Comparison of ENCODE assay signal across 13 mouse cellular contexts in the genomic region with DNA sequence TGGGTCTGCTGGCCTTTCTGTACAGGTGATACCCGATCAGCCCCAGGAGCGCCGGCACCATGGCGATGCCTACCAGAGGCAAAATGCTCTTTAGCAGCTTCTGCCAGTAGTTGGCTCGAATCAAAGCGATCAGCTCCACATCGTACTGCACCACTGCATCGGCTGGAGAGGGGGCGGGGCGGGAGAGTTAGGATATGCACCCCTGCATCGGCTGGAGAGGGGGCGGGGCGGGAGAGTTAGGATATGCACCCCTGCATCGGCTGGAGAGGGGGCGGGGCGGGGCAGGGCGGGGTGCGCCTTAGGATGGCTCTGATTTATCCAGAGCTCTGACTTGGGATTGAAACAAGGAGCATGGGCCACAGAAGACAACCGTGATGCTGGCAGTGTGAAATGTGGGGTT. TPM values are rescaled to one million over a fixed set of nuclear protein-coding genes. Genes with fewer than 3 reads are reported as not detected.
DNase-seq lines count a peak whose midpoint lies in the region; ATAC-seq and TF ChIP-seq lines count a peak whose summit lies in the region.
"Had no signal": no experiment of that assay in that cellular context is flagged by ENCODE, and none has a peak within 500 bp of the region (broad histone marks: within the 10 kb centered on the region; RNA-seq: fewer than 3 reads in every experiment).

No protein-coding gene starts in this region.

- H3K36me3 ChIP-seq in embryonic facial prominence, embryonic 14.5 days (ENCODE audit: control insufficient read depth, insufficient read depth, low read length), result no peaks in the 10 kb centered on the region
- no peaks in the 10 kb centered on the region for H3K36me3 ChIP-seq in midbrain, embryonic 14.5 days (ENCODE audit: control insufficient read depth, insufficient read depth, low read length)

- H3K9ac ChIP-seq in embryonic facial prominence, embryonic 14.5 days (ENCODE audit: low read depth, low read length), result no peak overlapping the region
- no peak overlapping the region for H3K9ac ChIP-seq in midbrain, embryonic 14.5 days (replicated peaks; ENCODE audit: low read length)

- H3K4me1 ChIP-seq in embryonic facial prominence, embryonic 14.5 days (ENCODE audit: control insufficient read depth, insufficient read depth, low read length), result peaks cover 15% of the 10 kb centered on the region
- peaks cover 6% of the 10 kb centered on the region for H3K4me1 ChIP-seq in midbrain, embryonic 14.5 days (ENCODE audit: control insufficient read depth, insufficient read depth, low read length)

- WGBS in embryonic facial prominence, embryonic 14.5 days, result 39% methylated on average over 18 of the region's 19 CpGs
- WGBS in midbrain, embryonic 14.5 days, result 25% methylated on average over 19 of the region's 19 CpGs

- no peak overlapping the region for H3K27ac ChIP-seq in embryonic facial prominence, embryonic 14.5 days (replicated peaks; ENCODE audit: low read depth, low read length)
- H3K27ac ChIP-seq in midbrain, embryonic 14.5 days (replicated peaks; ENCODE audit: low read depth, low read length), result no peak overlapping the region
- H3K27ac ChIP-seq in left cerebral cortex, adult 2 months, result no peak overlapping the region

- intact Hi-C loops in left cerebral cortex, adult 2 months (cut with DNase I), result no loop called here

- H3K27me3 ChIP-seq in embryonic facial prominence, embryonic 14.5 days (replicated peaks; ENCODE audit: control insufficient read depth, insufficient read depth, low read length), result no peaks in the 10 kb centered on the region
- peaks cover 17% of the 10 kb centered on the region; the same call in 1 of the 2 replicates for H3K27me3 ChIP-seq in midbrain, embryonic 14.5 days (ENCODE audit: control insufficient read depth, insufficient read depth, low read length)

- H3K4me3 ChIP-seq in embryonic facial prominence, embryonic 14.5 days (ENCODE audit: low read depth, low read length), result no peak overlapping the region
- no peak overlapping the region for H3K4me3 ChIP-seq in midbrain, embryonic 14.5 days (replicated peaks; ENCODE audit: low read depth, low read length)
- no peak overlapping the region for H3K4me3 ChIP-seq in left cerebral cortex, adult 2 months

- no peak for ATAC-seq in embryonic facial prominence, embryonic 14.5 days (ENCODE audit: low read depth)
- ATAC-seq in midbrain, embryonic 14.5 days (ENCODE audit: low FRiP score, low TSS enrichment), result no peak

- TF ChIP-seq CTCF in brain, embryonic 14.5 days (IDR thresholded peaks at IDR 0.05; ENCODE audit: borderline replicate concordance, extremely low read depth, insufficient read depth, insufficient read length), result no peak
- no peak for TF ChIP-seq CTCF in left cerebral cortex, adult 2 months (IDR thresholded peaks at IDR 0.05)

- H3K4me2 ChIP-seq in embryonic facial prominence, embryonic 14.5 days (ENCODE audit: low read depth, low read length), result peak overlapping the region; percentile 34
- peak overlapping the region; percentile 22 for H3K4me2 ChIP-seq in midbrain, embryonic 14.5 days (ENCODE audit: low read length)

- DNase-seq in kidney, postnatal 10 days, result peak; percentile 45
- DNase-seq in kidney, adult 11 months, result no peak
- DNase-seq in brain, embryonic 14.5 days (ENCODE audit: low read depth), result peak; percentile 22
- DNase-seq in embryonic facial prominence, embryonic 14.5 days (ENCODE audit: low spot score), result no peak
- DNase-seq in midbrain, embryonic 14.5 days, result no peak
- DNase-seq in left cerebral cortex, adult 18-20 months (ENCODE audit: low spot score in 2 of 2), result no peak
- DNase-seq in left cerebral cortex, adult 2 months (ENCODE audit: extremely low spot score in 1 of 2, low spot score in 2 of 2), result no peak
- DNase-seq: adrenal gland, adult 8-10 months; cerebellum, adult 11 months; gastrocnemius, postnatal 10 days had no signal

- TF ChIP-seq POLR2A in brain, embryonic 14.5 days (IDR thresholded peaks at IDR 0.05; ENCODE audit: borderline replicate concordance, extremely low read depth, insufficient read depth, insufficient read length, poor library complexity, severe bottlenecking), result no peak

- H3K9me3 ChIP-seq in embryonic facial prominence, embryonic 14.5 days (ENCODE audit: control insufficient read depth, low read length), result no peaks in the 10 kb centered on the region
- H3K9me3 ChIP-seq in midbrain, embryonic 14.5 days (ENCODE audit: control insufficient read depth, low read length), result no peaks in the 10 kb centered on the region
- H3K9me3 ChIP-seq: G1E had no signal

RNA-seq across cellular contexts. Expression of a gene that starts 3.6 kb away (rescaled TPM):
- polyA plus RNA-seq in brain, embryonic 14.5 days (2012; rRNA removed), result 4.7 and 5.9 TPM in 2 replicates
- 88.8 and 108 TPM in 2 replicates for polyA plus RNA-seq in embryonic facial prominence, embryonic 14.5 days (2014; fragmentation: Nextera tagmentation; extraction: Ambion mirVana)
- 1.7 and 3.8 TPM in 2 replicates for polyA plus RNA-seq in midbrain, embryonic 14.5 days (2014; fragmentation: Nextera tagmentation; extraction: Ambion mirVana)
- total RNA-seq in left cerebral cortex, adult 18-20 months (2021), result 1 to 10 TPM; 1.9 to 2.6 TPM
- total RNA-seq in left cerebral cortex, adult 2 months (2021), result 1 to 10 TPM; 1.9 TPM

RNA-seq across cellular contexts. Expression of a gene that starts 16.4 kb away (rescaled TPM):
- 1.7 and 3.2 TPM in 2 replicates for polyA plus RNA-seq in brain, embryonic 14.5 days (2012; rRNA removed)
- 1.7 and 3.9 TPM in 2 replicates for polyA plus RNA-seq in embryonic facial prominence, embryonic 14.5 days (2014; fragmentation: Nextera tagmentation; extraction: Ambion mirVana)
- 5.7 and 6.3 TPM in 2 replicates for polyA plus RNA-seq in midbrain, embryonic 14.5 days (2014; fragmentation: Nextera tagmentation; extraction: Ambion mirVana)
- 10 to 100 TPM in 1 of 2 experiments, 1 to 10 TPM in 1; 9.5 to 10.5 TPM for total RNA-seq in left cerebral cortex, adult 18-20 months (2021)
- total RNA-seq in left cerebral cortex, adult 2 months (2021), result 10 to 100 TPM; 11.2 TPM
- total RNA-seq: gastrocnemius, postnatal 10 days; megakaryocyte, adult 5-6 weeks had no signal
- polyA plus RNA-seq: G1E; spleen, adult 2 months had no signal

RNA-seq across cellular contexts. Expression of a gene that starts 38.6 kb away (rescaled TPM):
- polyA plus RNA-seq in brain, embryonic 14.5 days (2012; rRNA removed), result 119 and 156 TPM in 2 replicates
- polyA plus RNA-seq in embryonic facial prominence, embryonic 14.5 days (2014; fragmentation: Nextera tagmentation; extraction: Ambion mirVana), result 33.9 and 34.8 TPM in 2 replicates
- polyA plus RNA-seq in midbrain, embryonic 14.5 days (2014; fragmentation: Nextera tagmentation; extraction: Ambion mirVana), result 57.5 and 63.3 TPM in 2 replicates
- 100 to 1,000 TPM; 724 to 773 TPM for total RNA-seq in left cerebral cortex, adult 18-20 months (2021)
- total RNA-seq in left cerebral cortex, adult 2 months (2021), result 100 to 1,000 TPM; 749 to 756 TPM

RNA-seq across cellular contexts. Expression of a gene that starts 47.2 kb away (rescaled TPM):
- 13.7 and 14.0 TPM in 2 replicates for polyA plus RNA-seq in brain, embryonic 14.5 days (2012; rRNA removed)
- 0.42 TPM in 2 replicates for polyA plus RNA-seq in embryonic facial prominence, embryonic 14.5 days (2014; fragmentation: Nextera tagmentation; extraction: Ambion mirVana)
- polyA plus RNA-seq in midbrain, embryonic 14.5 days (2014; fragmentation: Nextera tagmentation; extraction: Ambion mirVana), result 7.4 and 9.2 TPM in 2 replicates
- 10 to 100 TPM; 24.4 to 30.7 TPM for total RNA-seq in left cerebral cortex, adult 18-20 months (2021)
- 10 to 100 TPM; 27.4 to 27.7 TPM for total RNA-seq in left cerebral cortex, adult 2 months (2021)

RNA-seq across cellular contexts. Expression of a gene that starts 53.5 kb away (rescaled TPM):
- polyA plus RNA-seq in brain, embryonic 14.5 days (2012; rRNA removed), result 0.95 and 2.4 TPM in 2 replicates
- polyA plus RNA-seq in embryonic facial prominence, embryonic 14.5 days (2014; fragmentation: Nextera tagmentation; extraction: Ambion mirVana), result 4.1 and 4.3 TPM in 2 replicates
- polyA plus RNA-seq in midbrain, embryonic 14.5 days (2014; fragmentation: Nextera tagmentation; extraction: Ambion mirVana), result not detected in 2 replicates
- total RNA-seq in left cerebral cortex, adult 18-20 months (2021), result 1 to 10 TPM in 1 of 2 experiments, under 1 TPM in 1; 0.63 to 1.1 TPM
- under 1 TPM; 0.51 to 0.66 TPM for total RNA-seq in left cerebral cortex, adult 2 months (2021)

Comparison
In these comparisons a context has a peak if more than half of its experiments do, and no peak if none do; other contexts are left out.
1. DNase-seq: peak in kidney, postnatal 10 days (single experiment) and brain, embryonic 14.5 days (single experiment); none in kidney, adult 11 months (single experiment), embryonic facial prominence, embryonic 14.5 days (single experiment), midbrain, embryonic 14.5 days (single experiment), left cerebral cortex, adult 18-20 months (0 of 2) and left cerebral cortex, adult 2 months (0 of 2).
2. RNA of a gene that starts 3.6 kb away (polyA plus RNA-seq): 88.8 to 108 TPM in embryonic facial prominence, embryonic 14.5 days; 4.7 to 5.9 TPM in brain, embryonic 14.5 days and 1.7 to 3.8 TPM in midbrain, embryonic 14.5 days; every median in the first group is over 10 times any median in the second.